In the genomic region with DNA sequence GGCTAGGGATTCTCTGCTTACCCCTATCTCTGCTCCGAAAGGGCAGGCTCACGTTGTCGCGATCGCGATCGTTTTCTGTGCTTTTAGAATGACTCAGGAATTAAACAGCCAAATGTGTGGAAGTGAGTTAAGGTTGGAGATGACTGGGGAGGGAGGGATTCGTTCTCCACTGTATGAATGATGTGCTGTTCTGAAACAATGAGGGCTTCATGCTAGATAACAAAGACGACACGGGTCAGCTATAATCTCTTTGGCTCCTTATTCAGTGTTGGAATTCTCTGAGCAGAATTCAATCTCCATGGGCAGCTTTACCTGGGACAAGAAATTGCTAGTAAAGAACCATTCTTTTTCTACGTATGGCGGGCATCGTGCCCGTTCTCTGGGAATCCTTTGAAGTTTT, we compare ENCODE assay signal across 18 mouse cellular contexts. TPM values are rescaled to one million over a fixed set of nuclear protein-coding genes. Genes with fewer than 3 reads are reported as not detected.
DNase-seq lines count a peak whose midpoint lies in the region; ATAC-seq and TF ChIP-seq lines count a peak whose summit lies in the region.
"Had no signal": no experiment of that assay in that cellular context is flagged by ENCODE, and none has a peak within 500 bp of the region (broad histone marks: within the 10 kb centered on the region; RNA-seq: fewer than 3 reads in every experiment).

No protein-coding gene starts in this region.

- no peak overlapping the region for H3K4me3 ChIP-seq in forebrain, embryonic 13.5 days
- no peak overlapping the region for H3K4me3 ChIP-seq in forebrain, embryonic 11.5 days (ENCODE audit: low read depth, low read length)
- H3K4me3 ChIP-seq in layer of hippocampus, adult 2 months = no peak overlapping the region
- H3K4me3 ChIP-seq in midbrain, embryonic 14.5 days (replicated peaks; ENCODE audit: low read depth, low read length) = no peak overlapping the region; the same call in 1 of the 2 replicates
- H3K4me3 ChIP-seq: gastrocnemius, adult 2 months; limb, embryonic 10.5 days; neural tube, embryonic 12.5 days had no signal

- no peak overlapping the region for H3K27ac ChIP-seq in forebrain, embryonic 13.5 days
- H3K27ac ChIP-seq in forebrain, embryonic 11.5 days (ENCODE audit: low read depth, low read length) = no peak overlapping the region
- peak overlapping the region; percentile 61; the same call in 1 of the 2 replicates for H3K27ac ChIP-seq in layer of hippocampus, adult 2 months
- no peak overlapping the region for H3K27ac ChIP-seq in midbrain, embryonic 14.5 days (replicated peaks; ENCODE audit: low read depth, low read length)
- H3K27ac ChIP-seq: gastrocnemius, adult 2 months; limb, embryonic 10.5 days; liver, embryonic 14.5 days; neural tube, embryonic 12.5 days had no signal

- no peak for TF ChIP-seq CTCF in layer of hippocampus, adult 2 months (conservative IDR thresholded peaks at IDR 0.05)
- no peak for TF ChIP-seq CTCF in brain, embryonic 14.5 days (IDR thresholded peaks at IDR 0.05; ENCODE audit: borderline replicate concordance, extremely low read depth, insufficient read depth, insufficient read length)

- no peak for DNase-seq in forebrain, embryonic 11.5 days (ENCODE audit: low spot score)
- DNase-seq in layer of hippocampus, adult 2 months (ENCODE audit: low spot score in 2 of 2) = no peak
- DNase-seq in layer of hippocampus, adult 8-10 months (ENCODE audit: low spot score in 2 of 2) = no peak
- DNase-seq in brain, embryonic 14.5 days (ENCODE audit: low read depth) = peak; percentile 25
- peak; percentile 23 for DNase-seq in midbrain, embryonic 14.5 days
- no peak for DNase-seq in adipocyte (ENCODE audit: low spot score)
- no peak for DNase-seq in gastrocnemius, postnatal 4 days (ENCODE audit: low spot score in 2 of 2)
- DNase-seq: cerebellum, postnatal 14 days; gastrocnemius, adult 2 months; heart, postnatal 4 days; kidney, adult 11 months; thymus, postnatal 36 days had no signal

- WGBS in forebrain, embryonic 13.5 days = 43% methylated on average over 14 of the region's 14 CpGs
- WGBS in forebrain, embryonic 11.5 days = 48% methylated on average over 14 of the region's 14 CpGs
- 35% methylated on average over 14 of the region's 14 CpGs for WGBS in midbrain, embryonic 14.5 days

- H3K27me3 ChIP-seq in forebrain, embryonic 13.5 days = 0 out of 2 replicates have a peak, but pooled peaks cover 3% of the 10 kb centered on the region
- no peaks in the 10 kb centered on the region for H3K27me3 ChIP-seq in forebrain, embryonic 11.5 days (ENCODE audit: control insufficient read depth, insufficient read depth, low read length)
- no peaks in the 10 kb centered on the region for H3K27me3 ChIP-seq in midbrain, embryonic 14.5 days (ENCODE audit: control insufficient read depth, insufficient read depth, low read length)

- no peak for TF ChIP-seq POLR2A in brain, embryonic 14.5 days (IDR thresholded peaks at IDR 0.05; ENCODE audit: borderline replicate concordance, extremely low read depth, insufficient read depth, insufficient read length, poor library complexity, severe bottlenecking)

- no peaks in the 10 kb centered on the region for H3K9me3 ChIP-seq in forebrain, embryonic 13.5 days (replicated peaks)
- no peaks in the 10 kb centered on the region for H3K9me3 ChIP-seq in forebrain, embryonic 11.5 days (ENCODE audit: control insufficient read depth, low read length)
- no peaks in the 10 kb centered on the region for H3K9me3 ChIP-seq in midbrain, embryonic 14.5 days (ENCODE audit: control insufficient read depth, low read length)
- H3K9me3 ChIP-seq: limb, embryonic 10.5 days; neural tube, embryonic 12.5 days had no signal

- H3K4me2 ChIP-seq in forebrain, embryonic 13.5 days = peak overlapping the region; percentile 24
- no peak overlapping the region for H3K4me2 ChIP-seq in forebrain, embryonic 11.5 days (ENCODE audit: low read depth, low read length, severe bottlenecking)
- peak overlapping the region; percentile 22; the same call in 1 of the 2 replicates for H3K4me2 ChIP-seq in midbrain, embryonic 14.5 days (ENCODE audit: low read length)
- H3K4me2 ChIP-seq: neural tube, embryonic 12.5 days had no signal

- H3K4me1 ChIP-seq in forebrain, embryonic 13.5 days = no peaks in the 10 kb centered on the region
- no peaks in the 10 kb centered on the region for H3K4me1 ChIP-seq in forebrain, embryonic 11.5 days (replicated peaks; ENCODE audit: control insufficient read depth, insufficient read depth, low read length)
- H3K4me1 ChIP-seq in midbrain, embryonic 14.5 days (ENCODE audit: control insufficient read depth, insufficient read depth, low read length) = no peaks in the 10 kb centered on the region
- H3K4me1 ChIP-seq: limb, embryonic 10.5 days; neural tube, embryonic 12.5 days had no signal

- H3K9ac ChIP-seq in forebrain, embryonic 13.5 days = no peak overlapping the region
- no peak overlapping the region for H3K9ac ChIP-seq in forebrain, embryonic 11.5 days (ENCODE audit: low read length)
- no peak overlapping the region for H3K9ac ChIP-seq in midbrain, embryonic 14.5 days (replicated peaks; ENCODE audit: low read length)
- H3K9ac ChIP-seq: liver, embryonic 14.5 days; neural tube, embryonic 12.5 days had no signal

- no peak for ATAC-seq in forebrain, embryonic 13.5 days
- no peak for ATAC-seq in forebrain, embryonic 11.5 days (replicated peaks; ENCODE audit: low FRiP score)
- no peak for ATAC-seq in midbrain, embryonic 14.5 days (ENCODE audit: low FRiP score, low TSS enrichment)
- ATAC-seq: activated CD4-positive, CD25-positive, alpha-beta regulatory T cell, adult 4 months; lung, postnatal 0 days had no signal

- H3K36me3 ChIP-seq in forebrain, embryonic 13.5 days (ENCODE audit: poor library complexity, severe bottlenecking) = no peaks in the 10 kb centered on the region
- H3K36me3 ChIP-seq in forebrain, embryonic 11.5 days (ENCODE audit: control insufficient read depth, insufficient read depth, low read length) = no peaks in the 10 kb centered on the region
- H3K36me3 ChIP-seq in midbrain, embryonic 14.5 days (ENCODE audit: control insufficient read depth, insufficient read depth, low read length) = no peaks in the 10 kb centered on the region
- H3K36me3 ChIP-seq: limb, embryonic 10.5 days; neural tube, embryonic 12.5 days had no signal

RNA-seq across cellular contexts. Expression of a gene that starts 6.1 kb away (rescaled TPM):
- polyA plus RNA-seq in forebrain, embryonic 13.5 days (2015; fragmentation: Nextera tagmentation; extraction: Ambion mirVana) = 0.76 and 1.00 TPM in 2 replicates
- 0.71 and 0.89 TPM in 2 replicates for polyA plus RNA-seq in forebrain, embryonic 11.5 days (2014; fragmentation: Nextera tagmentation; extraction: Ambion mirVana)
- total RNA-seq in layer of hippocampus, adult 2 months (2021) = 1 to 10 TPM; 2.7 to 4.1 TPM
- total RNA-seq in layer of hippocampus, adult 8-10 months (2022) = 1 to 10 TPM; 3.7 to 5.7 (median 4.4) TPM
- polyA plus RNA-seq in brain, embryonic 14.5 days (2012; rRNA removed) = 0.74 and 2.4 TPM in 2 replicates
- 0.55 and 4.2 TPM in 2 replicates for polyA plus RNA-seq in midbrain, embryonic 14.5 days (2014; fragmentation: Nextera tagmentation; extraction: Ambion mirVana)
- total RNA-seq in gastrocnemius, postnatal 4 days (2021) = 1 to 10 TPM; 8.0 to 9.7 TPM

Comparison
In these comparisons a context has a peak if more than half of its experiments do, and no peak if none do; other contexts are left out.
1. DNase-seq: peak in brain, embryonic 14.5 days (single experiment) and midbrain, embryonic 14.5 days (single experiment); none in forebrain, embryonic 11.5 days (single experiment), layer of hippocampus, adult 2 months (0 of 2), layer of hippocampus, adult 8-10 months (0 of 2), adipocyte (single experiment) and gastrocnemius, postnatal 4 days (0 of 2).